Mouse (Mus musculus) E14TG2a.4 (cell line): Measurements from ENCODE around the gene Lemd1.

Experiments
- CTCF ChIP-seq: conservative IDR thresholded peaks from 2 replicates; pipeline ENCODE4 v1.5.1; 2014; ENCODE audit warnings: low read length
- NANOG ChIP-seq: IDR thresholded peaks from 2 replicates; pipeline ENCODE4 v1.6.1; 2014; ENCODE audit warnings: borderline replicate concordance, low read length, mixed read lengths

GRCm38 (mm10) chr1:132291706-132292105 lies 100.5 kb downstream of the Lemd1 start:
- TF ChIP-seq CTCF (no peak), NANOG (no peak)
